Mouse (Mus musculus) heart, postnatal 0 days (tissue): Measurements from ENCODE around the gene Asnsd1.

ENCODE experiments used
- CTCF ChIP-seq: IDR thresholded peaks from 2 replicates; pipeline ENCODE4 v1.5.1; 2016; ENCODE audit warnings: antibody characterized with exemption, control low read depth, low read depth
- EP300 ChIP-seq: IDR thresholded peaks from 2 replicates; pipeline ENCODE4 v1.6.1; 2016; ENCODE audit warnings: antibody characterized with exemption, low read depth

GRCm38 (mm10) chr1:53323254-53323653 lies 29.3 kb downstream of the Asnsd1 start:
- no peak for TF ChIP-seq CTCF
- TF ChIP-seq EP300: no peak
